Mouse (Mus musculus) midbrain, embryonic 16.5 days (tissue): ENCODE measurements around the gene Rpl15. TPM values are rescaled to one million over a fixed set of nuclear protein-coding genes. Genes with fewer than 3 reads are reported as not detected.

Source experiments
- ATAC-seq: fragments of 200-750 bp; cut with Nextera tagmentation; 2 replicates; pipeline ENCODE4 v1.8.0; 2017; ENCODE audit warnings: moderate TSS enrichment
- H3K27ac ChIP-seq: fragments of 300-500 bp; sonication (generic); 2 replicates; pipeline ENCODE4 v1.5.1; 2014; ENCODE audit warnings: mild to moderate bottlenecking, low read length, mixed read lengths
- H3K27me3 ChIP-seq: fragments of 300-500 bp; sonication (generic); 2 replicates; pipeline ENCODE4 v1.6.1; 2014; ENCODE audit warnings: low read depth, low read length, mixed read lengths; ENCODE audit not compliant: control insufficient read depth, insufficient read depth
- H3K36me3 ChIP-seq: fragments of 300-500 bp; sonication (generic); 2 replicates; pipeline ENCODE4 v1.6.1; 2014; ENCODE audit warnings: mild to moderate bottlenecking, low read length, moderate library complexity, mixed read lengths; ENCODE audit not compliant: control insufficient read depth, insufficient read depth
- H3K4me1 ChIP-seq: fragments of 300-500 bp; sonication (generic); 2 replicates; pipeline ENCODE4 v1.6.1; 2014; ENCODE audit warnings: mild to moderate bottlenecking, low read length, mixed read lengths; ENCODE audit not compliant: control insufficient read depth, insufficient read depth
- H3K4me2 ChIP-seq: fragments of 300-500 bp; sonication (generic); 2 replicates; pipeline ENCODE4 v1.6.1; 2014; ENCODE audit warnings: mild to moderate bottlenecking, low read length, mixed read lengths
- H3K4me3 ChIP-seq: fragments of 300-500 bp; sonication (generic); 2 replicates; pipeline ENCODE4 v1.5.1; 2014; ENCODE audit warnings: low read depth, mild to moderate bottlenecking, low read length, moderate library complexity, mixed read lengths
- H3K9ac ChIP-seq: fragments of 300-500 bp; sonication (generic); 2 replicates; pipeline ENCODE4 v1.6.1; 2014; ENCODE audit warnings: low read depth, low read length, mixed read lengths
- H3K9me3 ChIP-seq: fragments of 300-500 bp; sonication (generic); replicated peaks from 2 replicates; pipeline ENCODE4 v1.6.1; 2014; ENCODE audit warnings: mild to moderate bottlenecking, low read length, mixed read lengths; ENCODE audit not compliant: control insufficient read depth, poor library complexity, severe bottlenecking
- WGBS: fragments of 180-500 bp; shearing (Covaris S2); extraction: QIAGEN DNeasy Blood & Tissue Kit; methylation state at CpG from one replicate; pipeline ENCODE4 v1.1.7; 2014; 5-methylcytosine and 5-hydroxymethylcytosine counted together
- polyA plus RNA-seq: library from polyadenylated mRNA; unstranded; fragments of >200 nt; fragmentation: Nextera tagmentation; extraction: Ambion mirVana; gene quantifications from 2 replicates; pipeline ENCODE4 v1.2.1, GENCODE M21; 2015

Gene Rpl15
- polyA plus RNA-seq, 1 experiment from 2014 or later = 261 TPM

GRCm38 (mm10) chr14:18297441-18297840 is 26.2 kb upstream of the Rpl15 start:
- Histone ChIP-seq H3K27me3 (no peaks in the 10 kb centered on the region), H3K4me1 (peaks cover 3% of the 10 kb centered on the region; the same call in 1 of the 2 replicates), H3K27ac (no peak overlapping the region), H3K36me3 (no peaks in the 10 kb centered on the region), H3K9me3 (no peaks in the 10 kb centered on the region), H3K9ac (no peak overlapping the region), H3K4me2 (no peak overlapping the region), H3K4me3 (no peak overlapping the region)
- no peak for ATAC-seq
- 89% methylated on average over 2 of the region's 2 CpGs for WGBS

GRCm38 (mm10) chr14:18292578-18292977 is 21.4 kb upstream of the Rpl15 start:
- no peaks in the 10 kb centered on the region for H3K36me3 ChIP-seq
- 92% methylated on average over 3 of the region's 3 CpGs for WGBS
- no peak overlapping the region for H3K4me3 ChIP-seq
- no peak for ATAC-seq
- no peak overlapping the region for H3K4me2 ChIP-seq
- no peak overlapping the region for H3K27ac ChIP-seq
- H3K9me3 ChIP-seq = no peaks in the 10 kb centered on the region
- H3K4me1 ChIP-seq = no peaks in the 10 kb centered on the region
- H3K9ac ChIP-seq = no peak overlapping the region
- H3K27me3 ChIP-seq = no peaks in the 10 kb centered on the region

GRCm38 (mm10) chr14:18292111-18292510 is 20.9 kb upstream of the Rpl15 start:
- no peaks in the 10 kb centered on the region for H3K4me1 ChIP-seq
- H3K4me3 ChIP-seq = no peak overlapping the region
- no peaks in the 10 kb centered on the region for H3K9me3 ChIP-seq
- WGBS = 89% methylated on average over 3 of the region's 3 CpGs
- H3K27me3 ChIP-seq = no peaks in the 10 kb centered on the region
- no peak for ATAC-seq
- no peaks in the 10 kb centered on the region for H3K36me3 ChIP-seq
- H3K27ac ChIP-seq = no peak overlapping the region
- H3K4me2 ChIP-seq = no peak overlapping the region
- H3K9ac ChIP-seq = no peak overlapping the region

DNA sequence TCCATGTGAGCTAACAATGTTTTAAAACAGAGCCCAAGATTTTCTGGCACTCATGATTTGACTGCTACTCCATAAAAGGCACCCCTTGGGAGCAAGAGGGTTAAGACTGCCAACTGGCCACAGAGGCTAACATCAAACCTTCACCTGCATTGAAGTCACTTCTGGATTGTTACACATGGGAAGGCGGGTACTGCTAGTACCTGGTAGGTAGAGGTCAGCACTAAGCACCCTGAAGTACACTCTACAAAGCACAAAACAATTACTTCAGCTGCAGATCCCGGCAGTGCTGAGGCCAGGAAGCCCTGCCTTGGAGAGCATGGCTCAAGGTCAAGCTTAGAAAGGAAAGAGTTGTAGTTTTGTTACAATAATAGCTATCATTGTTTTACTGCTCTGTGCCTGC is 16.2 kb upstream of the Rpl15 start:
- Histone ChIP-seq H3K27me3 (no peaks in the 10 kb centered on the region), H3K27ac (no peak overlapping the region), H3K36me3 (no peaks in the 10 kb centered on the region), H3K9me3 (no peaks in the 10 kb centered on the region), H3K4me2 (no peak overlapping the region), H3K4me3 (no peak overlapping the region), H3K4me1 (no peaks in the 10 kb centered on the region), H3K9ac (no peak overlapping the region)
- 77% methylated on average over 2 of the region's 2 CpGs for WGBS
- ATAC-seq = no peak

- Histone ChIP-seq H3K9me3 (no peaks in the 10 kb centered on the region), H3K27me3 (no peaks in the 10 kb centered on the region), H3K4me3 (no peak overlapping the region), H3K36me3 (no peaks in the 10 kb centered on the region), H3K4me2 (no peak overlapping the region), H3K4me1 (no peaks in the 10 kb centered on the region), H3K9ac (no peak overlapping the region), H3K27ac (no peak overlapping the region)
- no peak for ATAC-seq
- WGBS = 92% methylated on average over 2 of the region's 2 CpGs
Observed at GRCm38 (mm10) chr14:18286441-18286840, 15.2 kb upstream of the Rpl15 start.

DNA sequence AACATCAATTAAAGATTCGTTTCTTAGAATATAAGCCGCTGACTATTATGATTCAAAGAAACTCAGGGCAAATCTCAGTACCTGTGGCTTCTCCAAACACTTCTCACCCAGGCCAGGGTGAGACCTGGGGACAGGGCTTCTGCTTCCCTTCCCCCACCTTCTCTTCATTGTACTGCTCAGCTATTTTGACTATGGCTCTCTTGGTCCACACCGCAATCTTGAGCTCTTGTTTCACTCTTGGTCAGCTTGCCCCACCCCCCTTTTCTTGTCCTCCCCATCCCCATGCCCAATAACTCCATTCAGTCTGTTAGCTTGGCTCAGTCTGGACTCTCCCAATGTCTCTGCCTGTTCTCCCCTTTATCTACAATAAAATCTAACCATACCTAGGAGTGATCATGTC is 14.3 kb upstream of the Rpl15 start:
- Histone ChIP-seq H3K36me3 (no peaks in the 10 kb centered on the region), H3K4me1 (no peaks in the 10 kb centered on the region), H3K27me3 (no peaks in the 10 kb centered on the region), H3K27ac (no peak overlapping the region), H3K4me2 (no peak overlapping the region), H3K4me3 (no peak overlapping the region), H3K9me3 (no peaks in the 10 kb centered on the region), H3K9ac (no peak overlapping the region)
- ATAC-seq = no peak
- WGBS = 89% methylated on average over 3 of the region's 3 CpGs

- H3K27ac ChIP-seq = no peak overlapping the region
- 0 out of 2 replicates have a peak, but pooled peaks cover 2% of the 10 kb centered on the region for H3K36me3 ChIP-seq
- 83% methylated on average over 2 of the region's 2 CpGs for WGBS
- no peak overlapping the region for H3K4me2 ChIP-seq
- ATAC-seq = no peak
- no peak overlapping the region for H3K4me3 ChIP-seq
- H3K9ac ChIP-seq = no peak overlapping the region
- H3K4me1 ChIP-seq = no peaks in the 10 kb centered on the region
- no peaks in the 10 kb centered on the region for H3K27me3 ChIP-seq
- no peaks in the 10 kb centered on the region for H3K9me3 ChIP-seq
Observed at GRCm38 (mm10) chr14:18284581-18284980, 13.4 kb upstream of the Rpl15 start.

- 80% methylated on average over 5 of the region's 5 CpGs for WGBS
- peaks cover 10% of the 10 kb centered on the region; the same call in 1 of the 2 replicates for H3K36me3 ChIP-seq
- no peaks in the 10 kb centered on the region for H3K4me1 ChIP-seq
- no peaks in the 10 kb centered on the region for H3K27me3 ChIP-seq
- H3K4me3 ChIP-seq = no peak overlapping the region
- H3K9me3 ChIP-seq = no peaks in the 10 kb centered on the region
- no peak for ATAC-seq
- H3K9ac ChIP-seq = no peak overlapping the region
- no peak overlapping the region for H3K27ac ChIP-seq
- H3K4me2 ChIP-seq = no peak overlapping the region
Observed at GRCm38 (mm10) chr14:18280375-18280774, 9.2 kb upstream of the Rpl15 start.

- H3K27ac ChIP-seq = no peak overlapping the region
- no peak overlapping the region for H3K9ac ChIP-seq
- no peaks in the 10 kb centered on the region for H3K9me3 ChIP-seq
- no peak for ATAC-seq
- H3K36me3 ChIP-seq = peaks cover 8% of the 10 kb centered on the region; the same call in 1 of the 2 replicates
- no peak overlapping the region for H3K4me3 ChIP-seq
- no peaks in the 10 kb centered on the region for H3K27me3 ChIP-seq
- H3K4me2 ChIP-seq = no peak overlapping the region
- H3K4me1 ChIP-seq = peaks cover 8% of the 10 kb centered on the region
- WGBS = 72% methylated on average over 1 of the region's 1 CpGs
Observed at GRCm38 (mm10) chr14:18274526-18274925, 3.3 kb upstream of the Rpl15 start.
